Mouse (Mus musculus): ENCODE data around the gene Prps1l1.

- TF ChIP-seq HCFC1 (IDR thresholded peaks at IDR 0.05; ENCODE audit: borderline replicate concordance, insufficient read depth, low read length) = no peak
- no peak for TF ChIP-seq MAFK (IDR thresholded peaks at IDR 0.05; ENCODE audit: insufficient read depth, low read depth, low read length)
These were observed 13.1 kb downstream of the Prps1l1 start for GRCm38 (mm10) chr12:34997597-34998182.
